Mouse (Mus musculus) frontal cortex, postnatal 25 days (tissue): ENCODE data around the gene Brca1.
"Not testable (repeated sequence)": the region's sequence is repeated elsewhere in the genome, so short reads cannot be mapped to it uniquely, and the experiment has no call there.

Source experiments
- DNase-seq, 2 experiments: peaks; one replicate each; pipeline ENCODE4 v3.0.0; 2022; ENCODE audit warnings: low spot score in 2 of 2

The Brca1 gene

GRCm38 (mm10) chr11:101449596-101449995, 102.2 kb downstream of the Brca1 start:
- DNase-seq: not testable (repeated sequence)

DNA sequence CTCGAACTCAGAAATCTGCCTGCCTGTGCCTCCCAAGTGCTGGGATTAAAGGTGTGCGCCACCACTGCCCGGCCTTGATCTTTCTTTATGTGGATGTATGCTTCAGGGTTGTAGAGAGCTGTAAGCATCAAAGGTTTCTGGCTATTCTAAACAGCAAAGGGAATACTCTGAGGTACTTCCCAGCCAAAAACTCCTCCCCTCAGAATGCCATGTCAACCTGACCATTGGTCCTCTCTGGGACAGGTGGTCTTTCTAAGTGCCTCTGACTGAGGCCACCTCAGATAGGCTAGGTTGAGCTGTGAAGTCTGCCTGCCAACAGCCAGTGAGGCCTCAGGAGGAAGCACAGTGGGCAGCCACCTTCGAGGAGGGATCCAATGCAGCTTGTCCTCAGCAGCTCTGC, 102.9 kb downstream of the Brca1 start:
- no peak for DNase-seq

- DNase-seq: no peak
Observed at GRCm38 (mm10) chr11:101448274-101448746, 103.4 kb downstream of the Brca1 start, which contains the start of gene Ifi35. Gene Ifi35 (plus strand): TSS chr11:101448407.

DNA sequence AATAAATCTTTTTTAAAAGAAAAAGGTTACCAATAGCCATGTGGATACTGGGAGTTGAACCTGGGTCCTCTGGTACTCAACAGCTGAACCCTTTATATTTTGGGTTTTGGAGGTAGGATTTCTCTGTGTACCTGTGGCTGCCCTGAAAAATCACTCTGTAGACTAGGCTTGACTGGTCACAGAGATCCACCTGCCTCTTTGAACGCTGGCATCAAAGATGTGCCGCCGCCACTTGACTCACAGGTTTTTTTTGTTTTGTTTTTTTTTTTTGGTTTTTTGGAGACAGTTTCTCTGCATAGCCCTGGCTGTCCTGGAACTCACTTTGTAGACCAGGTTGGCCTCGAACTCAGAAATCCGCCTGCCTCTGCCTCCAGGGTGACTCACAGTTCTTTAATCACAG, 104.0 kb downstream of the Brca1 start:
- no peak for DNase-seq

DNA sequence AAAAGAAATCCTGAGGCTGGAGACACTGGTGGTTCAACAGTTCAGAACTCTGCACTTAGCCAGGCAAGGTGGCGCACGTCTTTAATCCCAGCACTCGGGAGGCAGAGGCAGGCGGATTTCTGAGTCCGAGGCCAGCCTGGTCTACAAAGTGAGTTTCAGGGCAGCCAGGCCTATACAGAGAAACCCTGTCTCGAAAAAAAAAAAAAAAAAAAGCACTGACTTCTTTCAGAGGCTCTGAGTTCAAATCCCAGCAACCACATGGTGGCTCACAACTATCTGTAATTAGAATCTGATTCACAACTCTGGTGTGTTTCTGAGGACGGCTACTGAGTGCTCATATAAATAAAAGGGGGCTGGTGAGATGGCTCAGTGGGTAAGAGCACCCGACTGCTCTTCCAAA, 104.9 kb downstream of the Brca1 start:
- DNase-seq: not testable (repeated sequence)

GRCm38 (mm10) chr11:101446319-101446718, 105.4 kb downstream of the Brca1 start:
- DNase-seq: no peak

GRCm38 (mm10) chr11:101442760-101443159, 109.0 kb downstream of the Brca1 start:
- no peak for DNase-seq

- DNase-seq: peak; percentile 82 to 93
Observed at GRCm38 (mm10) chr11:101442127-101442693, 109.5 kb downstream of the Brca1 start, which contains the start of gene Rpl27. Gene Rpl27 (plus strand): TSS chr11:101442298.

DNA sequence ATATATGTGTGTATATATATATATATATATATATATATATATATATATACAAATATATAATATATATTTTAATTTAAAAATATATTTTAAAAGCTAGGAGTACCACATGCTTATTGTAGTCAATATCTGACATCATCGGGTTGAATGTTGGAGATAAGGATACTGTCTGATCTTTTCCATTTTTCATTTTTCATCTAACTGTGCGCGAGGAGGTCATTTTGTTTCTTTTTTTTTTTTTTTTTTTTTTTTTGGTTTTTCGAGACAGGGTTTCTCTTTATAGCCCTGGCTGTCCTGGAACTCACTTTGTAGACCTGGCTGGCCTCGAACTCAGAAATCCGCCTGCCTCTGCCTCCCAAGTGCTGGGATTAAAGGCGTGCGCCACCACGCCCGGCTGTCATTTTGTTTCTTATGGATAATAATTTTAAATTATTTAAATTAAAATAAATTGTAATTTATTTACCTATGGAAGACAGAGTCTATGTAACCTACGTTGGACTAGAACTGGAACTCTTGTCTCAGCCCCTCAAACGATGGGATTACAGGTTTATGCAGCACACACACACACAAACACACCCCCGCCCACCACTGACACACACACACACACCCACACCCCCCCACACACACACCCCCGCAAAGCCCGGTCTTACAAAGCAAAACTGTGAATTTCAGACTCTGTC, 110.2 kb downstream of the Brca1 start:
- not testable (repeated sequence) for DNase-seq
